Mouse (Mus musculus) midbrain, embryonic 13.5 days (tissue): ENCODE data around the gene Wdfy3. TPM values are rescaled to one million over a fixed set of nuclear protein-coding genes. Genes with fewer than 3 reads are reported as not detected.

Experiments used
- ATAC-seq: fragments of 200-750 bp; cut with Nextera tagmentation; 2 replicates; pipeline ENCODE4 v1.8.0; 2017; ENCODE audit warnings: mild to moderate bottlenecking, moderate TSS enrichment, moderate library complexity
- H3K27ac ChIP-seq: fragments of 300-500 bp; sonication (generic); 2 replicates; pipeline ENCODE4 v1.5.1; 2015; ENCODE audit warnings: inconsistent platforms, mild to moderate bottlenecking, moderate library complexity
- H3K27me3 ChIP-seq: fragments of 300-500 bp; sonication (generic); 2 replicates; pipeline ENCODE4 v1.6.1; 2015; ENCODE audit warnings: mild to moderate bottlenecking, inconsistent platforms
- H3K36me3 ChIP-seq: fragments of 300-500 bp; sonication (generic); 2 replicates; pipeline ENCODE4 v1.6.1; 2015; ENCODE audit warnings: mild to moderate bottlenecking, inconsistent platforms
- H3K4me1 ChIP-seq: fragments of 300-500 bp; sonication (generic); replicated peaks from 2 replicates; pipeline ENCODE4 v1.6.1; 2015; ENCODE audit warnings: inconsistent platforms
- H3K4me2 ChIP-seq: fragments of 300-500 bp; sonication (generic); replicated peaks from 2 replicates; pipeline ENCODE4 v1.6.1; 2015; ENCODE audit warnings: moderate library complexity, mild to moderate bottlenecking, inconsistent platforms
- H3K4me3 ChIP-seq: fragments of 300-500 bp; sonication (generic); replicated peaks from 2 replicates; pipeline ENCODE4 v1.5.1; 2015; ENCODE audit warnings: mild to moderate bottlenecking, inconsistent platforms
- H3K9ac ChIP-seq: fragments of 300-500 bp; sonication (generic); replicated peaks from 2 replicates; pipeline ENCODE4 v1.6.1; 2015; ENCODE audit warnings: mild to moderate bottlenecking, inconsistent platforms
- H3K9me3 ChIP-seq: fragments of 300-500 bp; sonication (generic); 2 replicates; pipeline ENCODE4 v1.6.1; 2016; ENCODE audit warnings: mild to moderate bottlenecking, inconsistent platforms
- WGBS: fragments of 180-500 bp; shearing (Covaris S2); methylation state at CpG from one replicate; pipeline ENCODE4 v1.1.7; 2015; 5-methylcytosine and 5-hydroxymethylcytosine counted together
- polyA plus RNA-seq: library from polyadenylated mRNA; unstranded; fragments of >200 nt; fragmentation: Nextera tagmentation; extraction: Ambion mirVana; gene quantifications from 2 replicates; pipeline ENCODE4 v1.2.1, GENCODE M21; 2015

The Wdfy3 gene
- polyA plus RNA-seq, 1 experiment from 2014 or later, result 33.6 TPM

GRCm38 (mm10) chr5:102072057-102072456, 2.3 kb upstream of the Wdfy3 start:
- peaks cover 41% of the 10 kb centered on the region for H3K4me1 ChIP-seq
- WGBS, result 14% methylated on average over 4 of the region's 4 CpGs
- peak overlapping the region; percentile 68 for H3K4me2 ChIP-seq
- no peaks in the 10 kb centered on the region for H3K9me3 ChIP-seq
- peak overlapping the region; percentile 99 for H3K27ac ChIP-seq
- peak overlapping the region; percentile 61 for H3K9ac ChIP-seq
- no peak for ATAC-seq
- H3K27me3 ChIP-seq, result no peaks in the 10 kb centered on the region
- H3K36me3 ChIP-seq, result no peaks in the 10 kb centered on the region
- H3K4me3 ChIP-seq, result peak overlapping the region; percentile 92

- H3K27ac ChIP-seq, result peak overlapping the region; percentile 99
- peak overlapping the region; percentile 92 for H3K4me3 ChIP-seq
- H3K9ac ChIP-seq, result peak overlapping the region; percentile 99
- H3K27me3 ChIP-seq, result no peaks in the 10 kb centered on the region
- ATAC-seq, result no peak
- WGBS, result 34% methylated on average over 3 of the region's 3 CpGs
- H3K9me3 ChIP-seq, result no peaks in the 10 kb centered on the region
- 0 out of 2 replicates have a peak, but pooled peaks cover 4% of the 10 kb centered on the region for H3K36me3 ChIP-seq
- peak overlapping the region; percentile 68 for H3K4me2 ChIP-seq
- peaks cover 49% of the 10 kb centered on the region for H3K4me1 ChIP-seq
These were observed 1.5 kb upstream of the Wdfy3 start for GRCm38 (mm10) chr5:102071241-102071640.

GRCm38 (mm10) chr5:102070788-102071187, 1.1 kb upstream of the Wdfy3 start:
- Histone ChIP-seq H3K4me3 (peak overlapping the region; percentile 92), H3K4me2 (peak overlapping the region; percentile 68), H3K27me3 (no peaks in the 10 kb centered on the region), H3K9ac (peak overlapping the region; percentile 99), H3K9me3 (no peaks in the 10 kb centered on the region), H3K4me1 (peaks cover 51% of the 10 kb centered on the region), H3K36me3 (0 out of 2 replicates have a peak, but pooled peaks cover 4% of the 10 kb centered on the region), H3K27ac (peak overlapping the region; percentile 99)
- no peak for ATAC-seq
- WGBS, result 41% methylated on average over 4 of the region's 4 CpGs

- 12% methylated on average over 6 of the region's 6 CpGs for WGBS
- no peak for ATAC-seq
- Histone ChIP-seq H3K27me3 (no peaks in the 10 kb centered on the region), H3K4me2 (peak overlapping the region; percentile 68), H3K36me3 (0 out of 2 replicates have a peak, but pooled peaks cover 4% of the 10 kb centered on the region), H3K4me1 (peaks cover 51% of the 10 kb centered on the region), H3K4me3 (peak overlapping the region; percentile 92), H3K9ac (peak overlapping the region; percentile 99), H3K9me3 (no peaks in the 10 kb centered on the region), H3K27ac (peak overlapping the region; percentile 99)
These were observed 670 bp upstream of the Wdfy3 start for GRCm38 (mm10) chr5:102070414-102070768.

GRCm38 (mm10) chr5:102069051-102069766, 512 bp downstream of the Wdfy3 start:
- Histone ChIP-seq H3K27ac (peak overlapping the region; percentile 99), H3K36me3 (0 out of 2 replicates have a peak, but pooled peaks cover 4% of the 10 kb centered on the region), H3K4me2 (peak overlapping the region; percentile 68), H3K4me1 (peaks cover 57% of the 10 kb centered on the region), H3K4me3 (peak overlapping the region; percentile 92), H3K9ac (peak overlapping the region; percentile 99), H3K27me3 (no peaks in the 10 kb centered on the region), H3K9me3 (no peaks in the 10 kb centered on the region)
- under 1% methylated on average over 36 of the region's 92 CpGs for WGBS
- ATAC-seq, result peak; percentile 82

- Histone ChIP-seq H3K4me1 (peaks cover 67% of the 10 kb centered on the region), H3K4me3 (no peak overlapping the region), H3K27me3 (no peaks in the 10 kb centered on the region), H3K9me3 (no peaks in the 10 kb centered on the region), H3K27ac (no peak overlapping the region), H3K9ac (no peak overlapping the region), H3K36me3 (0 out of 2 replicates have a peak, but pooled peaks cover 4% of the 10 kb centered on the region), H3K4me2 (no peak overlapping the region)
- 97% methylated on average over 6 of the region's 6 CpGs for WGBS
- ATAC-seq, result no peak
These were observed 3.3 kb downstream of the Wdfy3 start for GRCm38 (mm10) chr5:102066458-102066857.

- no peak for ATAC-seq
- 24% methylated on average over 18 of the region's 18 CpGs for WGBS
- Histone ChIP-seq H3K9me3 (no peaks in the 10 kb centered on the region), H3K4me2 (peak overlapping the region; percentile 29), H3K36me3 (0 out of 2 replicates have a peak, but pooled peaks cover 4% of the 10 kb centered on the region), H3K27ac (peak overlapping the region; percentile 62), H3K4me3 (0 out of 2 replicates have a peak overlapping the region, but pooled peaks have one; percentile 4), H3K9ac (peak overlapping the region; percentile 36), H3K27me3 (no peaks in the 10 kb centered on the region), H3K4me1 (peaks cover 58% of the 10 kb centered on the region)
These were observed 6.5 kb downstream of the Wdfy3 start for GRCm38 (mm10) chr5:102063013-102063752.

GRCm38 (mm10) chr5:102061816-102062215, 7.9 kb downstream of the Wdfy3 start:
- no peak for ATAC-seq
- Histone ChIP-seq H3K36me3 (0 out of 2 replicates have a peak, but pooled peaks cover 1% of the 10 kb centered on the region), H3K4me2 (no peak overlapping the region), H3K4me1 (peaks cover 52% of the 10 kb centered on the region), H3K9ac (no peak overlapping the region), H3K27me3 (no peaks in the 10 kb centered on the region), H3K27ac (no peak overlapping the region), H3K4me3 (no peak overlapping the region), H3K9me3 (no peaks in the 10 kb centered on the region)
- WGBS, result 49% methylated on average over 5 of the region's 5 CpGs

GRCm38 (mm10) chr5:102055946-102056345, 13.8 kb downstream of the Wdfy3 start:
- Histone ChIP-seq H3K4me2 (no peak overlapping the region), H3K9me3 (no peaks in the 10 kb centered on the region), H3K27ac (no peak overlapping the region), H3K27me3 (no peaks in the 10 kb centered on the region), H3K4me1 (peaks cover 34% of the 10 kb centered on the region), H3K4me3 (no peak overlapping the region), H3K9ac (no peak overlapping the region), H3K36me3 (0 out of 2 replicates have a peak, but pooled peaks cover 2% of the 10 kb centered on the region)
- 63% methylated on average over 7 of the region's 7 CpGs for WGBS
- ATAC-seq, result 0 out of 2 replicates have a peak, but pooled peaks have one; percentile 34

- 55% methylated on average over 3 of the region's 3 CpGs for WGBS
- Histone ChIP-seq H3K4me2 (no peak overlapping the region), H3K4me3 (no peak overlapping the region), H3K36me3 (0 out of 2 replicates have a peak, but pooled peaks cover 2% of the 10 kb centered on the region), H3K9ac (no peak overlapping the region), H3K27ac (no peak overlapping the region), H3K27me3 (no peaks in the 10 kb centered on the region), H3K4me1 (peaks cover 34% of the 10 kb centered on the region), H3K9me3 (no peaks in the 10 kb centered on the region)
- ATAC-seq, result 0 out of 2 replicates have a peak, but pooled peaks have one; percentile 57
These were observed 14.5 kb downstream of the Wdfy3 start for GRCm38 (mm10) chr5:102055130-102055641.

GRCm38 (mm10) chr5:102054511-102055093, 15.1 kb downstream of the Wdfy3 start:
- no peak for ATAC-seq
- no peak overlapping the region for H3K27ac ChIP-seq

More at GRCm38 (mm10) chr5:102054511-102055093, 15.1 kb downstream of the Wdfy3 start:
- no peak overlapping the region for H3K4me3 ChIP-seq
- 85% methylated on average over 11 of the region's 11 CpGs for WGBS
- H3K4me1 ChIP-seq, result peaks cover 34% of the 10 kb centered on the region
- no peak overlapping the region for H3K9ac ChIP-seq
- H3K9me3 ChIP-seq, result no peaks in the 10 kb centered on the region
- 0 out of 2 replicates have a peak, but pooled peaks cover 2% of the 10 kb centered on the region for H3K36me3 ChIP-seq
- no peak overlapping the region for H3K4me2 ChIP-seq
- no peaks in the 10 kb centered on the region for H3K27me3 ChIP-seq
